Mouse (Mus musculus) liver, postnatal 0 days (tissue): ENCODE data around the gene Adck1. TPM values are rescaled to one million over a fixed set of nuclear protein-coding genes. Genes with fewer than 3 reads are reported as not detected.

Experiments used
- ATAC-seq: fragments of 200-750 bp; cut with Nextera tagmentation; 2 replicates; pipeline ENCODE4 v1.8.0; 2017; ENCODE audit warnings: mild to moderate bottlenecking, moderate library complexity
- DNase-seq: peaks from one replicate; pipeline ENCODE4 v3.0.0-alpha.2; 2016
- H3K27ac ChIP-seq: fragments of 300-500 bp; sonication (generic); 2 replicates; pipeline ENCODE4 v1.5.1; 2014; ENCODE audit warnings: antibody characterized with exemption, moderate library complexity, mild to moderate bottlenecking, low read depth
- H3K27me3 ChIP-seq: fragments of 300-500 bp; sonication (generic); 2 replicates; pipeline ENCODE4 v1.6.1; 2014; ENCODE audit warnings: low read length, control low read depth, mixed read lengths; ENCODE audit not compliant: insufficient read depth
- H3K36me3 ChIP-seq: fragments of 300-500 bp; sonication (generic); replicated peaks from 2 replicates; pipeline ENCODE4 v1.6.1; 2014; ENCODE audit warnings: mild to moderate bottlenecking, control low read depth, low read length, moderate library complexity, mixed read lengths; ENCODE audit not compliant: insufficient read depth
- H3K4me1 ChIP-seq: fragments of 300-500 bp; sonication (generic); 2 replicates; pipeline ENCODE4 v1.6.1; 2014; ENCODE audit warnings: antibody characterized with exemption, mild to moderate bottlenecking, control low read depth; ENCODE audit not compliant: insufficient read depth
- H3K4me2 ChIP-seq: fragments of 300-500 bp; sonication (generic); 2 replicates; pipeline ENCODE4 v1.6.1; 2014; ENCODE audit warnings: low read depth, mild to moderate bottlenecking, low read length, moderate library complexity, mixed read lengths
- H3K4me3 ChIP-seq: fragments of 300-500 bp; sonication (generic); 2 replicates; pipeline ENCODE4 v1.5.1; 2014; ENCODE audit warnings: low read depth, low read length
- H3K9ac ChIP-seq: fragments of 300-500 bp; sonication (generic); replicated peaks from 2 replicates; pipeline ENCODE4 v1.6.1; 2014; ENCODE audit warnings: mild to moderate bottlenecking, moderate library complexity
- H3K9me3 ChIP-seq: fragments of 300-500 bp; sonication (generic); 2 replicates; pipeline ENCODE4 v1.6.1; 2016; ENCODE audit warnings: mild to moderate bottlenecking, control low read depth, low read length, mixed read lengths
- CTCF ChIP-seq: sonication (generic); IDR thresholded peaks from 2 replicates; pipeline ENCODE4 v1.5.1; 2016; ENCODE audit warnings: antibody characterized with exemption, low read depth
- EP300 ChIP-seq: IDR thresholded peaks from 2 replicates; pipeline ENCODE4 v1.6.1; 2016; ENCODE audit warnings: antibody characterized with exemption, low read depth, mild to moderate bottlenecking
- WGBS: fragments of 180-500 bp; shearing (Covaris S2); extraction: QIAGEN DNeasy Blood & Tissue Kit; methylation state at CpG from one replicate; pipeline ENCODE4 v1.1.7; 2014; ENCODE audit not compliant: insufficient replicate concordance; 5-methylcytosine and 5-hydroxymethylcytosine counted together
- polyA plus RNA-seq: library from polyadenylated mRNA; unstranded; fragments of >200 nt; fragmentation: Nextera tagmentation; extraction: Ambion mirVana; gene quantifications from 2 replicates; pipeline ENCODE4 v1.2.1, GENCODE M21; 2015

Gene Adck1
- polyA plus RNA-seq, 1 experiment from 2014 or later, result 7.9 TPM

GRCm38 (mm10) chr12:88378256-88378655 lies 17.9 kb downstream of the Adck1 start:
- no peak overlapping the region for H3K27ac ChIP-seq
- no peak overlapping the region for H3K4me3 ChIP-seq
- TF ChIP-seq CTCF (no peak), EP300 (no peak)
- no peaks in the 10 kb centered on the region for H3K27me3 ChIP-seq
- no peak overlapping the region for H3K9ac ChIP-seq
- no peak overlapping the region for H3K4me2 ChIP-seq
- ATAC-seq (no peak), DNase-seq (no peak)
- WGBS, result 80% methylated on average over 2 of the region's 2 CpGs
- H3K4me1 ChIP-seq, result no peaks in the 10 kb centered on the region
- no peaks in the 10 kb centered on the region for H3K9me3 ChIP-seq
- H3K36me3 ChIP-seq, result no peaks in the 10 kb centered on the region

GRCm38 (mm10) chr12:88388832-88389231 lies 28.5 kb downstream of the Adck1 start:
- no peaks in the 10 kb centered on the region for H3K27me3 ChIP-seq
- no peak overlapping the region for H3K27ac ChIP-seq
- ATAC-seq (no peak), DNase-seq (no peak)
- no peak overlapping the region for H3K4me2 ChIP-seq
- no peak overlapping the region for H3K9ac ChIP-seq
- H3K4me1 ChIP-seq, result no peaks in the 10 kb centered on the region
- TF ChIP-seq EP300 (no peak), CTCF (no peak)
- H3K9me3 ChIP-seq, result no peaks in the 10 kb centered on the region
- H3K4me3 ChIP-seq, result no peak overlapping the region
- 86% methylated on average over 6 of the region's 6 CpGs for WGBS
- no peaks in the 10 kb centered on the region for H3K36me3 ChIP-seq

DNA sequence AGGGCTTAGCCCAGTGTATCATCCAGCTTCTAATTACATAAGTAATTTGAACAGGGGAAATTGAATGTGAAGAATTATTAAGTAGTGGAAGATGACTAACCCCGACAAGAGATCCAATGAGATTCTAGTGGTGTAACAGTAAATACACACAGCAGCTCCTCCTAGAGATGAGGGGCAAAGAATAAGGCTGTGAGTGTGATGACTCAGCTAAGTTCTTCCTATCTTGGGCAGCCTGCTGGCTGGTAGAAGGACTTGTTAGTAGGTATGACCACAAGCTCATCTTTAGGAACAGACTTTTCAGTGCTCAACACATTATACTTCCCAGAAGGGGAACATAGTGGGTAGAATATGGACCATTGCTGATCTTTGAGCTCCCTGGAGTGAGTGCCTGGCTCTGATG lies 38.3 kb downstream of the Adck1 start:
- ATAC-seq, result no peak
- Histone ChIP-seq H3K9me3 (no peaks in the 10 kb centered on the region), H3K27ac (no peak overlapping the region), H3K9ac (no peak overlapping the region), H3K4me3 (no peak overlapping the region), H3K27me3 (no peaks in the 10 kb centered on the region), H3K4me2 (no peak overlapping the region), H3K4me1 (no peaks in the 10 kb centered on the region), H3K36me3 (no peaks in the 10 kb centered on the region)
- TF ChIP-seq EP300 (no peak), CTCF (no peak)
- DNase-seq, result no peak
- WGBS, result 78% methylated on average over 1 of the region's 1 CpGs

GRCm38 (mm10) chr12:88403541-88403940 lies 43.2 kb downstream of the Adck1 start:
- WGBS, result 70% methylated on average over 5 of the region's 5 CpGs
- ATAC-seq (no peak), DNase-seq (no peak)
- H3K9ac ChIP-seq, result no peak overlapping the region
- H3K27me3 ChIP-seq, result no peaks in the 10 kb centered on the region
- TF ChIP-seq EP300 (no peak), CTCF (no peak)
- no peak overlapping the region for H3K27ac ChIP-seq
- H3K4me1 ChIP-seq, result no peaks in the 10 kb centered on the region
- H3K4me3 ChIP-seq, result no peak overlapping the region
- no peak overlapping the region for H3K4me2 ChIP-seq
- no peaks in the 10 kb centered on the region; the same call in 1 of the 2 replicates for H3K36me3 ChIP-seq
- H3K9me3 ChIP-seq, result no peaks in the 10 kb centered on the region

- H3K4me3 ChIP-seq, result no peak overlapping the region
- H3K4me1 ChIP-seq, result no peaks in the 10 kb centered on the region
- H3K36me3 ChIP-seq, result no peaks in the 10 kb centered on the region; the same call in 1 of the 2 replicates
- H3K27ac ChIP-seq, result no peak overlapping the region
- H3K4me2 ChIP-seq, result no peak overlapping the region
- TF ChIP-seq EP300, result no peak
- TF ChIP-seq CTCF, result peak; percentile 77
- DNase-seq, result peak; percentile 68
- no peaks in the 10 kb centered on the region for H3K9me3 ChIP-seq
- no peak overlapping the region for H3K9ac ChIP-seq
- no peaks in the 10 kb centered on the region for H3K27me3 ChIP-seq
- no peak for ATAC-seq
- WGBS, result 31% methylated on average over 2 of the region's 2 CpGs
Observed at GRCm38 (mm10) chr12:88405113-88405512, 44.8 kb downstream of the Adck1 start.

GRCm38 (mm10) chr12:88407996-88408322 lies 47.6 kb downstream of the Adck1 start:
- H3K9ac ChIP-seq, result no peak overlapping the region
- H3K36me3 ChIP-seq, result no peaks in the 10 kb centered on the region; the same call in 1 of the 2 replicates
- ATAC-seq (no peak), DNase-seq (no peak)
- H3K27ac ChIP-seq, result no peak overlapping the region
- H3K4me1 ChIP-seq, result no peaks in the 10 kb centered on the region
- WGBS, result 89% methylated on average over 4 of the region's 4 CpGs
- H3K27me3 ChIP-seq, result no peaks in the 10 kb centered on the region
- H3K4me2 ChIP-seq, result no peak overlapping the region
- no peak overlapping the region for H3K4me3 ChIP-seq
- TF ChIP-seq EP300, result no peak
- TF ChIP-seq CTCF, result no peak
- H3K9me3 ChIP-seq, result no peaks in the 10 kb centered on the region
